Mouse (Mus musculus) midbrain, postnatal 0 days (tissue): ENCODE results near the gene Map1b. TPM values are rescaled to one million over a fixed set of nuclear protein-coding genes. Genes with fewer than 3 reads are reported as not detected.

Source experiments
- ATAC-seq: fragments of 200-750 bp; cut with Nextera tagmentation; 2 replicates; pipeline ENCODE4 v1.8.0; 2017; ENCODE audit warnings: moderate number of reproducible peaks, mild to moderate bottlenecking, moderate TSS enrichment, moderate library complexity; ENCODE audit not compliant: low FRiP score
- DNase-seq: peaks from one replicate; pipeline ENCODE4 v3.0.0-alpha.2; 2015; ENCODE audit warnings: low spot score
- H3K27ac ChIP-seq: fragments of 300-500 bp; sonication (generic); 2 replicates; pipeline ENCODE4 v1.5.1; 2014; ENCODE audit warnings: low read depth, mild to moderate bottlenecking, low read length, mixed read lengths
- H3K27me3 ChIP-seq: fragments of 300-500 bp; sonication (generic); 2 replicates; pipeline ENCODE4 v1.6.1; 2014; ENCODE audit warnings: low read length, control low read depth, mixed read lengths; ENCODE audit not compliant: insufficient read depth
- H3K36me3 ChIP-seq: fragments of 300-500 bp; sonication (generic); 2 replicates; pipeline ENCODE4 v1.6.1; 2014; ENCODE audit warnings: low read length, control low read depth, mixed read lengths; ENCODE audit not compliant: insufficient read depth
- H3K4me1 ChIP-seq: fragments of 300-500 bp; sonication (generic); 2 replicates; pipeline ENCODE4 v1.6.1; 2014; ENCODE audit warnings: mild to moderate bottlenecking, control low read depth, antibody characterized with exemption, low read length, mixed read lengths; ENCODE audit not compliant: insufficient read depth
- H3K4me2 ChIP-seq: fragments of 300-500 bp; sonication (generic); 2 replicates; pipeline ENCODE4 v1.6.1; 2014; ENCODE audit warnings: low read depth, mild to moderate bottlenecking, low read length, mixed read lengths; ENCODE audit not compliant: poor library complexity, severe bottlenecking
- H3K4me3 ChIP-seq: fragments of 300-500 bp; sonication (generic); 2 replicates; pipeline ENCODE4 v1.5.1; 2014; ENCODE audit warnings: low read depth, mild to moderate bottlenecking, low read length, moderate library complexity
- H3K9ac ChIP-seq: fragments of 300-500 bp; sonication (generic); replicated peaks from 2 replicates; pipeline ENCODE4 v1.6.1; 2014; ENCODE audit warnings: mild to moderate bottlenecking, low read length, moderate library complexity, mixed read lengths; ENCODE audit not compliant: poor library complexity, severe bottlenecking
- H3K9me3 ChIP-seq: fragments of 300-500 bp; sonication (generic); 2 replicates; pipeline ENCODE4 v1.6.1; 2016; ENCODE audit warnings: low read length, control low read depth
- CTCF ChIP-seq: IDR thresholded peaks from 2 replicates; pipeline ENCODE4 v1.5.1; 2016; ENCODE audit warnings: antibody characterized with exemption, mild to moderate bottlenecking
- WGBS: fragments of 180-500 bp; shearing (Covaris S2); extraction: QIAGEN DNeasy Blood & Tissue Kit; methylation state at CpG from one replicate; pipeline ENCODE4 v1.1.7; 2014; 5-methylcytosine and 5-hydroxymethylcytosine counted together
- polyA plus RNA-seq: library from polyadenylated mRNA; unstranded; fragments of >200 nt; fragmentation: Nextera tagmentation; extraction: Ambion mirVana; gene quantifications from 2 replicates; pipeline ENCODE4 v1.2.1, GENCODE M21; 2015
- total RNA-seq: library from RNA; depleted of rRNA; stranded (reverse); fragments of >200 nt; gene quantifications from 2 replicates; pipeline ENCODE4 v1.2.3, GENCODE M21; 2014

Gene Map1b
- total and polyA plus RNA-seq, 2 experiments from 2014 or later, result 913 to 2,125 TPM

GRCm38 (mm10) chr13:99458658-99459386 lies 57.5 kb downstream of the Map1b start:
- ATAC-seq (peak; percentile 59; the same call in 1 of the 2 replicates), DNase-seq (peak; percentile 90)
- no peaks in the 10 kb centered on the region for H3K4me1 ChIP-seq
- no peaks in the 10 kb centered on the region for H3K27me3 ChIP-seq
- H3K4me2 ChIP-seq, result no peak overlapping the region
- H3K9ac ChIP-seq, result no peak overlapping the region
- H3K36me3 ChIP-seq, result no peaks in the 10 kb centered on the region
- H3K27ac ChIP-seq, result 0 out of 2 replicates have a peak overlapping the region, but pooled peaks have one; percentile 18
- 53% methylated on average over 12 of the region's 12 CpGs for WGBS
- H3K9me3 ChIP-seq, result no peaks in the 10 kb centered on the region
- TF ChIP-seq CTCF, result no peak
- no peak overlapping the region for H3K4me3 ChIP-seq

- no peak overlapping the region for H3K9ac ChIP-seq
- H3K9me3 ChIP-seq, result no peaks in the 10 kb centered on the region
- WGBS, result 81% methylated on average over 7 of the region's 7 CpGs
- H3K4me2 ChIP-seq, result no peak overlapping the region
- H3K4me1 ChIP-seq, result peaks cover 4% of the 10 kb centered on the region; the same call in 1 of the 2 replicates
- H3K36me3 ChIP-seq, result no peaks in the 10 kb centered on the region; the same call in 1 of the 2 replicates
- ATAC-seq (no peak), DNase-seq (no peak)
- H3K27ac ChIP-seq, result no peak overlapping the region
- H3K4me3 ChIP-seq, result no peak overlapping the region
- no peaks in the 10 kb centered on the region for H3K27me3 ChIP-seq
- TF ChIP-seq CTCF, result no peak
These were observed 61.4 kb downstream of the Map1b start for GRCm38 (mm10) chr13:99454977-99455376.

GRCm38 (mm10) chr13:99452444-99452843 lies 63.9 kb downstream of the Map1b start:
- WGBS, result 77% methylated on average over 3 of the region's 3 CpGs
- peaks cover 22% of the 10 kb centered on the region for H3K4me1 ChIP-seq

GRCm38 (mm10) chr13:99451276-99451675 lies 65.1 kb downstream of the Map1b start:
- Histone ChIP-seq H3K4me3 (no peak overlapping the region), H3K27ac (no peak overlapping the region), H3K9me3 (no peaks in the 10 kb centered on the region), H3K9ac (no peak overlapping the region), H3K36me3 (no peaks in the 10 kb centered on the region; the same call in 1 of the 2 replicates), H3K4me2 (no peak overlapping the region), H3K4me1 (peaks cover 30% of the 10 kb centered on the region), H3K27me3 (no peaks in the 10 kb centered on the region)
- ATAC-seq (no peak), DNase-seq (no peak)
- TF ChIP-seq CTCF, result no peak
- WGBS, result 58% methylated on average over 5 of the region's 5 CpGs

More at GRCm38 (mm10) chr13:99452444-99452843, 63.9 kb downstream of the Map1b start:
- Histone ChIP-seq H3K27ac (0 out of 2 replicates have a peak overlapping the region, but pooled peaks have one; percentile 18), H3K27me3 (no peaks in the 10 kb centered on the region), H3K9ac (no peak overlapping the region), H3K36me3 (no peaks in the 10 kb centered on the region; the same call in 1 of the 2 replicates), H3K9me3 (no peaks in the 10 kb centered on the region), H3K4me2 (no peak overlapping the region), H3K4me3 (no peak overlapping the region)
- no peak for ATAC-seq
- no peak for TF ChIP-seq CTCF
- no peak for DNase-seq

- no peaks in the 10 kb centered on the region; the same call in 1 of the 2 replicates for H3K36me3 ChIP-seq
- no peak for TF ChIP-seq CTCF
- no peak overlapping the region for H3K4me3 ChIP-seq
- H3K9ac ChIP-seq, result no peak overlapping the region
- no peaks in the 10 kb centered on the region for H3K9me3 ChIP-seq
- peaks cover 35% of the 10 kb centered on the region for H3K4me1 ChIP-seq
- H3K27me3 ChIP-seq, result no peaks in the 10 kb centered on the region
- WGBS, result 44% methylated on average over 7 of the region's 7 CpGs
- H3K4me2 ChIP-seq, result no peak overlapping the region
- DNase-seq, result peak; percentile 71
- ATAC-seq, result no peak
- H3K27ac ChIP-seq, result no peak overlapping the region
These were observed 65.6 kb downstream of the Map1b start for GRCm38 (mm10) chr13:99450766-99451165.

GRCm38 (mm10) chr13:99449547-99449946 lies 66.8 kb downstream of the Map1b start:
- Histone ChIP-seq H3K27ac (no peak overlapping the region), H3K9me3 (no peaks in the 10 kb centered on the region), H3K27me3 (no peaks in the 10 kb centered on the region), H3K4me3 (no peak overlapping the region), H3K36me3 (no peaks in the 10 kb centered on the region; the same call in 1 of the 2 replicates), H3K4me1 (peaks cover 40% of the 10 kb centered on the region), H3K9ac (no peak overlapping the region), H3K4me2 (no peak overlapping the region)
- no peak for ATAC-seq
- 80% methylated on average over 4 of the region's 4 CpGs for WGBS
- no peak for TF ChIP-seq CTCF
- no peak for DNase-seq
